Mouse (Mus musculus) large intestine, adult 2 months (tissue): Measurements from ENCODE around the gene Pdcd1lg2. TPM values are rescaled to one million over a fixed set of nuclear protein-coding genes. Genes with fewer than 3 reads are reported as not detected.
"Not testable (repeated sequence)": the region's sequence is repeated elsewhere in the genome, so short reads cannot be mapped to it uniquely, and the experiment has no call there.

Experiments
- DNase-seq: peaks from one replicate; pipeline ENCODE4 v3.0.0-alpha.2; 2012; ENCODE audit warnings: low read depth, low spot score
- WGBS: fragments of 180-500 bp; shearing (Covaris S2); methylation state at CpG from one replicate; pipeline ENCODE4 v1.1.7; 2018; 5-methylcytosine and 5-hydroxymethylcytosine counted together
- polyA plus RNA-seq: library from polyadenylated mRNA; depleted of rRNA; stranded (reverse); fragments of >200 nt; gene quantifications from 2 replicates; pipeline ENCODE4 v1.2.3, GENCODE M21; 2012

The Pdcd1lg2 gene
- polyA plus RNA-seq, 1 experiment = 0.45 TPM

DNA sequence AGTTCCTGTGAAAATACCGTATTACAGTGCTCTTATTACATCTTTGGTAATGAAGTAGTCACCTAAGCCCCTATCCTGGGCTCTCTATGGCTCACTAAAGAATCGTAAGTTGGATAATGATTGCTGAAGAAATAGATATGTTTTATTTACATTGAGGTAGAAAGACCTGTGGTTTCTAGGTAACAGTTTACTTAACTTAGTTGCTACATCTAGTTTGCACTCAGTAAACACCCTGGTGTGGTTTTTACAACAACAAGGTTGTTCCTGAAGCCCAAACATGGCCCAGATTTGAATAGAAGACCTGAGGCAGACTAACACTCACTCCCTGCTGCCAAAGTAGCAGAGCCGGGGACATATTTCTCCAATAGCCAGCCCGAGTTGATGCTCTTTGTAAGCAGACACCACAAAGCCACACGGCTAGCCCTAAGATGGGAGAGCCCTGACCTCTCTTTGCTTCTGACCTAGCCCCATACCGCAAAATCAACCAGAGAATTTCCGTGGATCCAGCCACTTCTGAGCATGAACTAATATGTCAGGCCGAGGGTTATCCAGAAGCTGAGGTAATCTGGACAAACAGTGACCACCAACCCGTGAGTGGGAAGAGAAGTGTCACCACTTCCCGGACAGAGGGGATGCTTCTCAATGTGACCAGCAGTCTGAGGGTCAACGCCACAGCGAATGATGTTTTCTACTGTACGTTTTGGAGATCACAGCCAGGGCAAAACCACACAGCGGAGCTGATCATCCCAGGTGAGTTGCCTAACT, 30.7 kb upstream of the Pdcd1lg2 start:
- 78% methylated on average over 14 of the region's 14 CpGs for WGBS
- DNase-seq = no peak

DNA sequence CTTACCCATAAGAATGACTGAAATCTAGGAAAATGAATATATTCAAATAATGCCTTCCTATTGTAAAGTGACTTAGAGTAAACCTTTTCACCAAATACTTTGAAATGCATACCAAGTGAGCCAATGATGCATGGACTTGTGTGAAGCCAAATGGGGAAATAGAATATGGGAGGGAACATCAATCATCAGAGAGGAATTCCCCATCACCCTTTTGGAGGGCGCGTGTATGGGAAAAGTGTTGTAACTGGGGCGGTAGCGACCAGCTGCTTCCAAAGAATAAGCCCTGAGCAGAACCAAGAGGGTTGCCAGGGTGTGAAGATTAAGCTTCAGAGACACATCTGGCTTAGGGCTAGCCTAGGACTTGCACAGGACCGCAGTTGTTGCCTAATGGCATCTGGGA, 27.4 kb upstream of the Pdcd1lg2 start:
- WGBS = 93% methylated on average over 5 of the region's 5 CpGs
- no peak for DNase-seq

DNA sequence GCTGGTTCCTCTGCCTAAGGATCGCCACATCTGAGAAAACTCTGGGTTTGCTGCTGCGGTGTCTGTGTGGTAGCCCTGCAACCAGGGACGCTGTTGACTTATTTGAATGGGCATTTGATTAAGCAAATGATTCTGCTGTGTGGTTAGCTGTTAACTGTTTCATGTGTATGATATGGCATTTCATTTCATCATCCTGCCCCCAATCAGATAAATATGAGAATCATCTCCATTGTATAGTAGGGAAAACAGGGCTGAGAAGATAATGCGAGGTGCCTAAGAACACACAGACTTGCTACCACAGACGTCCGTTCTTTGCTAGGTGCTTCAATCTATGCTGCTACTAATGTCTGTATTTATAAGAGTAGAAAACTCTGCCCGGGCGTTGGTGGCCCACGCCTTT, 26.3 kb upstream of the Pdcd1lg2 start:
- DNase-seq = no peak
- WGBS = 88% methylated on average over 9 of the region's 9 CpGs

DNA sequence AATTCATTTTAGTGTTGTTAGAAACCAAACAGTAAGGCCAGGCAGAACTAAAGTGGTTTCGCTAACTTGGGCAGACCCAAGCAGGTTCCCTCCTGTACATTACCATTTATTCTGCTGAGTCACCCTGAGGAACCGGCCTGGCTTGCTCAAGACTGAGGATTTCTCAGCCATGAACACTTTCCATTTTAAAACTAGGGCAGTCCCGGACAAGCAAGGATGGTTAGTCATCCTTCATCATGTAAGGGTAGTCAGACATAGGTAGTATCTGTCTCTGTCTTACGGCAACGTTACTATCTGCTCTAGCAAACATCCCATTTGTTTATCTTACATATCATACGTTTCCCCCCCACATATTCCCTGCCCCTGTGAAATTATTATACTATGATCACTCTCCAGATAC, 25.7 kb upstream of the Pdcd1lg2 start:
- 71% methylated on average over 6 of the region's 6 CpGs for WGBS

DNA sequence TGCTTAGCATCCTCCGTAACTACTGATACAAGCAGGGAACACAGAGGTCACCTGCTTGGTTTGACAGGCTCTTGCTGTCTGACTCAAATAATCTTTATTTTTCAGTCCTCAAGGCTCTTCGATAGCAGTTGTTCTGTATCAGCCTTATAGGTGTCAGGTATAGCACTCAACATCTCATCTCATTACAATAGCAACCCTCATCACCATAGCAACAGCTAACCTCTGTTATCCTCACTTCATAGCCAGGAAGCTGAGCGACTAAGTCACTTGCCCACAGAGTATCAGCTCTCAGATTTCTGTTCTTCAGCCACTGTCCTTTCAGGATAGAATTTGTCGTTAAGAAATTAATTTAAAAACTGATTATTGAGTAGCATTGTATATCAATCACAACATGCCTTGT, 24.9 kb upstream of the Pdcd1lg2 start:
- DNase-seq = no peak
- 90% methylated on average over 4 of the region's 4 CpGs for WGBS

More for the DNA sequence above, 25.7 kb upstream of the Pdcd1lg2 start:
- DNase-seq = no peak

DNA sequence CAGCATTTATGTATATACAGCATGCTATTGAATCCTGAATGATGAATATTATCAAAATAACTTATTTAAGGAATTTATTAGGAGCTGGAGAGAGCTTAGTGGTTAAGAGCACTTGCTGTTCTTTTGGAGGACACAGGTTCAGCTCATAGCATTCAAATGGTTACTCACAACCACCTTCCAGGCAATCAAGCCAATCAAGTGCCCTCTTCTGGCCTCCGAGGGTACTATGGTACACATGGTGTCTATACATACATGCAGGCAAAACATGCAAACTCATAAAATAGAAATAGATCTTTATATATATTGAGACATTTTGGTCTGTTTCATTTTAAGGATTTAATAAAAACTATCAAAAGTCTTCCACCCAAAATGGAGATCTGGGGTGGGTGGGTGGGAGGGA, 21.9 kb upstream of the Pdcd1lg2 start:
- DNase-seq = no peak
- 92% methylated on average over 1 of the region's 1 CpGs for WGBS

DNA sequence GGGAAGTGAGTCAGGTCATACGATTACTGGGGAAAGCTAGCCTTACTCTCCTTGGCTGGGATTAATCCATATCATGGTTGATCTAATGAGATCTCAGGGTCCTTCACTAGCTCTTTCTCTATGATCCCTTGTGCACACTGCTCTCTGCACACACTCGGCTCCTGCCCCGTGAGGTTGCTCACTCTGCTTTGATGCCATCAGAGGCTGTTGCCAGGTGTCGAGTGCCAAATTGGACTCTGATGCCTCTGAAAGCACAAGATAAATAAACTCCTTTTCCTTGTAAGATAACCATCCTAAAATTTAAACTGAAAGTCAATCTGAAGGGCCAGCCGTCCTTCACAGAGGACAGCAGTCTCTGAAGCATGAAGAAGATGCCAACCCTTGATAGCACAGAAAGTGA, 20.2 kb upstream of the Pdcd1lg2 start:
- 51% methylated on average over 5 of the region's 5 CpGs for WGBS
- no peak for DNase-seq

DNA sequence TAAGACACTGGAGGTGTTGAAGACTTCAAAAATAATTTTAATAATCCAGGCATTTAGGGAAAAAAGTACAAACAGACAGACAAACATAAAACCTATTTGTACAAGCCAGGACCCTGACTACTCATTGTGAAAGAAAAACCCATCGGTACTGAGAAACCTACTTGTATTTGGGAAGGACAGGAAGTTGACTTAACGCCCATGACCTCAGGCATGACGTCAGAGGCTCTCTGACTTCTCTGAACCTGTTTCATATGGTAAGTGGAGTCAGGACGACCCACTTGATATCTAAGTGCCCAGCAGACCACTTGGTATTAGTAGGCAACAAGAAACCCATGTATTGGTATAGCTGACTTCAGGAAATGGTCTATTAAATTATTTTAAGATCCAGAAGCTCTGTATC, 19.4 kb upstream of the Pdcd1lg2 start:
- no peak for DNase-seq
- 71% methylated on average over 4 of the region's 4 CpGs for WGBS

DNA sequence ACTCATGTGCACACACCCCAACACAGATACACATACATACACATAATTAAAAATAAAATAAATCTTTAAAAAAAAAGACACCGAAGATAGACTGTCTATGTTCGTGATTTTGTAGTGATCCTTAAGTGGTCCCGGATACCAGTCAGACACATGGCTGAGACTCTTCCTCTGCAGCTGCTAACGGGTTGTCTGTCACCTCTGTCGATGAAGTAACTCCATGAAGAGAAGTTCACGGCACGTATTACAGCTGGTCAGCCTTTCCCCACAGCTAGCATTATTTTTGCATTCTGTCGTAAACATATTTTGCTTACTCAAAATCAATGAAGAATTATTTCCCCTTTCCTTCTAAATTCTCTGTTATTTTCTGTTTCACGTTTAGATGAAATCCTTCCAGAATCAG, 17.4 kb upstream of the Pdcd1lg2 start:
- 84% methylated on average over 9 of the region's 9 CpGs for WGBS
- DNase-seq = no peak

DNA sequence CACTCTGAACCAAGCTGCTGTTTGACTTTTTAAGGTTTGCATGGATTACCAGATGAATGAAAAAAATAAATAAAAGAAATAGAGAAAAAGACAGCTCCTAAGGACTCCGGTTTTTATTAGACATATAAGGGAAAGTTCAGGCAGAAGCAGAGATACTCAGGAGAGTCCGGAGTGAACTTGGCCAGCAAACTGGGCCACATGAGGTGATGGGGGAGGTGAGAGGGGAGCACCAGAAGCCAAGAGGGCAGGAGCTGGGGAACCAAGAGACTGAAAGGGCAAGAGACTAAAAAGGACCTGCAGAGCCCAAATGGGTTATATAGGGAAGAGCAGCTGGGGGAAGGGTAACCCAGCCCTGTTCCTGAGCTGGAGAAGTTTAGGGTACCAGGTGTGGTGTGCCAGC, 16.0 kb upstream of the Pdcd1lg2 start:
- DNase-seq = no peak
- WGBS = 91% methylated on average over 2 of the region's 2 CpGs

DNA sequence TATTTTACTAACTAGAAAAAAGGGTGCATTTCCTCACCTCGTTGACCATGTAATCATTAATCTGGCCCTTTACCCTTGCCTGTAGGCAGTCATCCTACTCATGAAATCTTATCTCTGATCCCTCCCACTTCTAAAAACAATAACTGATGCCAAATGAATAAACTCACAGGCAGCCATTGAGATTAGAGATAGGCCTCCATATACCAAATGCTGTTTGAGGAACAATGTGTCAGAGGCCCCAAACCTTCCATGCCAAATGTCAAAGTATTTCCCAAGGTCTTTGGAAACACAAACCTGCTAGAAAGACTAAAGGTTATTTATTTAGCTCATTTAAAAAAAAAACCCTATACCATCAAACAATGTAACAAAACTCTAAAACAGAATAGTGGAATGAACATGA, 14.4 kb upstream of the Pdcd1lg2 start:
- 18% methylated on average over 1 of the region's 1 CpGs for whole genome bisulfite sequencing
- DNase-seq = no peak

DNA sequence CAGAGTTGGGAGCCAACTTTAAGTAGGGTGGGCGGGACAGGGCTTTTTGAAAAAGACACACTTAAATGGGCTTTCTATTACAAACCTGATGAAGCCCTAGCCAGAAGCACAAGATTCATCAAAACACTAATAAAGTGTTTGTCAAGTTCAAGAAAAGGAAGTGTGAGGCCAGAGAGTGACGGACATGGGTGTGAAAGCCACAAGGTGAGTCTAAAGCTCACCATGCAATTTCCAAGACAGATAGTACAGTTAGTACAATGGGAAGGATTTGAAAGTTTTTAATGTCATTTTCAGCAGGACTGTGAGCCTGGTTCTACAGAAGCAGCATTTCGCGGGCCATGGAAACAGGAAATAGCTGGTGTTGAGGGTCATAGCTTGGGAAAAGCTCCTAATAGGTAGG, 10.9 kb upstream of the Pdcd1lg2 start:
- WGBS = 91% methylated on average over 4 of the region's 4 CpGs
- no peak for DNase-seq

DNA sequence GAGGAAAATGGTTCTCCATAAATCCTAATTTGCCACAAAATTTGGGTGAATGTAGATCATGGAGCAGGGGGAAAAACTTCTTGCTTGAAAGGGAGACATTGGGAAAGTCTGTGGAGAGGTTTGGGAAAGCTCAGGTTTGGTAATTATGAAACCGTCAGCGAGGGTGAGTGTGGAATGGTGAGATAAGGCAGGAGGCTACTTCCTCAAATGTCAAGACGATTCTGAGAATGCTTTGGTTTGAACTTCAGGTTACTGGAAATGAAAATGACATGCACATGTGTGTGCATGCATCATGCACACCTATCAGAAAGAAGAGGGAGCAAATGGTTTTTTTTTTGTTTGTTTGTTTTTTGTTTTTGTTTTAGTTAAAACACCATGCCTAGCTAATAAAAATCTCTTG, 10.3 kb upstream of the Pdcd1lg2 start:
- no peak for DNase-seq
- WGBS = 73% methylated on average over 3 of the region's 3 CpGs

DNA sequence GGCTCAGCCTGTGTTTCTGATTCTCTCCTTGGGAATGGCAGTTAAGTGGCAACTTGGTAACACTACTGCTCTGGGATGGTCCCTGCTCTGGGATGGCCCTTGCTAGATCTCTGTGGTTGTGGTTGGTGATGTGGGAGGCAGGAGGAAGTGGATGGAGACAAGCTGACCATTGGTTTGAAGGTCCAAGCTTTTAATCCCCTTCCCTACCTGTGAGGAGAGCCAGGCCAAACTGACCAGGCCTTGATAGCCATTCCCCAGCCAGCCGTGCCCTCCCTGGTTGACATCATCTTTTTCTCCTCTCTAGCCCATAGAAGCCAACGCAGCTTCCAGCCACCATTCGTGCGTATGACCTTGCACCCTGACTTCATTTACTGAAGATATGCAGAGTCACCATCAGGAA, 8.1 kb upstream of the Pdcd1lg2 start:
- DNase-seq = no peak
- WGBS = 95% methylated on average over 4 of the region's 4 CpGs

DNA sequence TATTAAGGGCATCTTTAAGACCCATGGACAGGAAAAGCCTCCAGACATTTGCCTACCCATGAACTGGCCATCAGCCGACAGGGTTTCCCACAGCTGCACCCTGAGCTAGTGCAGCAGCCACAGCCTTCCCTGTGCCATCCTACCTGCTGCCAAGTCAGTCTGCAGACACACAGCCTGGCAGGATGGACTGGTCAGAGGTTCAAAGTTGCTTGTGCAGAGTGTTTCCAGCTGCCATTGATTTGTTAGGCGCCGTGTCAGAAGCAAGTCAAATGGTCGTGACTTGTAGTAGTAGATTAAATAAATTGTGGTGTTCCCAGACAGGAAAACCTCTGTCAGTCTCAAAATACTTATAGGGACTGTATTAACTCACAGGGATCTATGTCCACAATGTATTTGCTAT, 7.5 kb upstream of the Pdcd1lg2 start:
- 93% methylated on average over 4 of the region's 4 CpGs for WGBS
- no peak for DNase-seq

DNA sequence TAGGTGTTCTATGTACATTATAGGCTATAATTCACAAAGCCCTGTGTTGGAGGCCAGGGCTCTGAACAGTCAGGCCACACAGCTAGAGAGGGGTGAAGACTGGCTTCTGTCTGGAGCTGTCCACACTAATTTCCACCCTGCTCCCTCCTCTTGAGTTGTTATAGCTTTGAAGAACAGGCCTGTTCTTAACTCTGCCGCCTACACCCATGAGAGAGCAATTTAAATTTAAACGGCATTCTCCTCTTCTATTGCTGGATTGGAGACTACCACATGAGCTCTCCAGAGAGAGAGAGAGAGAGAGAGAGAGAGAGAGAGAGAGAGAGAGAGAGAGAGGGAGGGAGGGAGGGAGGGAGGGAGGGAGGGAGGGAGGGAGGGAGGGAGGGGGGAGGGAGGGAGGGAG, 5.3 kb upstream of the Pdcd1lg2 start:
- no peak for DNase-seq
- WGBS = 58% methylated on average over 2 of the region's 2 CpGs

DNA sequence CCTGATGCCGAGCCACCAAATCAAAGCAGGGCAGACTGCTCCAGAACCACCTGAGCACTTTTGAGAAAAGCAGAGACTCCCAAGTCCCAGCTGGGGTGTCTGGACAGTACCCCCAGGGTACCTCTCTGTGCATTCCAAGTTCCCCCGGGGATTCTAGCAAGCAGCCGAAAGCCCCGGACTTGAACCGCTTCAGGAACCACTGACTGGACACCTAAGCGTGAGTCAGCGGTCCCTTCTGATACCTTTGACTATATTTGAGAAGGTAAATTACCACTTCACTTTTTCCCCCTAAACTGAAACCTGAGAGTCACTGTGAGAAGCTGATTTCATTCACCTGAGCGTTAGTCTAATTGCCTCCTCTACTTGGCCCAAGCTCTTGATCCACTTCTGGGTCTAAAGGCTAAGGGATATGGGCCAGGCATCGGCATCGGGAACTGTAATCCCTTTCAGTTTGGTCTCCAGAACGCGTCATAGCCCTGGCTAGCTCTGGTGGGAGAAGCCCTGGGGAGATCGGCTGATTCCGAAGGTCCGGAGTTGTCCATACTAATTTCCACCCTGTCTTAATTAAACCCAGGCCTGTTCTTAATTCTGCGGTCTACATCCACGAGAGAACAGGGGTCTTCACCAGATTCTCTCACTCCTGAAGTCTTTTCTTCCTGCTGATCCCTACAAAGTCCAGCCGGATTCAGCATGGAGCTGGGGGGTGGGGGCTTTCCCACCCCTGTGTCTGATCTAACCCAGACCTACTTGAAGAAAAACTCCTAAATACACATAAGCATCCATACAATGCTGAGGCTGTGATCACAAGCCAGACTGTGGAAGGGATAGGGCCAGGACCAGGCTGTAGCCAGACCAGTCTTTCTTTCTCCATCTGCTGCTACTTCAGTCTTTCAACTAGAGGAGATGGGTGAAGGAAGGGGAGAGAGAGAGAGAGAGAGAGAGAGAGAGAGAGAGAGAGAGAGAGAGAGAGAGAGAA, 4.4 kb upstream of the Pdcd1lg2 start:
- 90% methylated on average over 18 of the region's 18 CpGs for WGBS
- DNase-seq = no peak

DNA sequence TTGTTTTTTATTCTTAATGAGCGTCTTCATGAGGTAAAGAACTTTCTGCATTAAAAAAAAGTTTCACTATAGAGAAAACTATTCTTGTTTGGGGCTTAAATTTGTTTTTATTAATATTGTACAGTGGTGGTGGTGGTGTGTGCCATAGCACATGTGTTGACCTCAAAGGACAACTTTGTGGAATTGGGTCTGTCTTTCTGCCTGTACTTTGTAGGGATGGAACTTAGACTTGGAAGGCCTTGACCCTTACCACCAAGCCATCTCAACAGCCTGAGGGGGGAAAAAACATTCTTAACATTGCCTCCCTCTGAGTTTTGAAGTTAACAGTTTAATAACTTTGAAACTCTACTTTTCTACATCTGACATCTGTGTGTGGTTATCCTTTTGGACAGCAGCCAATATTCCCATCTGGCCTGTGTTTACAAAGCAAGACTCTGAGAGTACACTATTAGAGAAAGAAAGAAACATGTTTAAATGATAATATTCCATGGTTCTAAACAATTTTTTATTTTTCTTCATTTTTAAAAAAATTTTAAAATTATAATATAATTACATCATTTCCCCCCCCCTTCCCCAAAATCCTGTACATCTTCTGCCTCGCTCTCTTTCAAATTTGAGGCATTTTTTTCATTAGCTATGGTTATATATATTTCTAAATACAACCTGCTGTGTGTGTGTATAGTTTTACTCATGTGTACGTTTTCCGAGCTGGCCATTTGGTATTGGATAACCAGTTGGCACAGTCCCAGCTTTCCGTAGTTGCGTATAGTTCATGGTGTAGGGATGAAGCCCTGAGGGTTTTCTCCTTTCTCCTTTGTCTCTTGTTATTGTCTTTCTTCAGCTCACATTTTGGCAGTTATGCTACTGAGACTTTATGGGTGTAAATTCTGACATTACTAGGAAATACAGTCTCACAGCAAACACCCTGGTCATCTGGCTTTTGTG, 2.0 kb downstream of the Pdcd1lg2 start:
- WGBS = 64% methylated on average over 6 of the region's 6 CpGs
- no peak for DNase-seq

DNA sequence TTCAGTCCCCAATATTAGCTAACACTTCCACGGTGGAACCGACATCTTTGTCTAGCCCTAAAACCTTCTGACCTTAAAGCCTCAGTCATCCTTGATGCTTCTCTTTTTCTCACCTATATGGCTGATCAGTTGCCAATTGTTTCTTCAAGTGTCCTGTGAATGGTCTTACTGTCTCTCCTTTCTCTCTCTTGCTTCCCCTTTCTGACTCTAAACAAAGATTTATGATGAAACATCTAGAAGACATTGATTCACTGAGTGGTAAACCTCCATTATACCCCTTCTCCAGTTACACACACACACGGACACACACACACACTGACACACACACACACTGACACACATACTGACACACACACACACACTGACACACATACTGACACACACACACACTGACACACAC, 3.8 kb downstream of the Pdcd1lg2 start:
- no peak for DNase-seq
- 89% methylated on average over 3 of the region's 3 CpGs for WGBS

DNA sequence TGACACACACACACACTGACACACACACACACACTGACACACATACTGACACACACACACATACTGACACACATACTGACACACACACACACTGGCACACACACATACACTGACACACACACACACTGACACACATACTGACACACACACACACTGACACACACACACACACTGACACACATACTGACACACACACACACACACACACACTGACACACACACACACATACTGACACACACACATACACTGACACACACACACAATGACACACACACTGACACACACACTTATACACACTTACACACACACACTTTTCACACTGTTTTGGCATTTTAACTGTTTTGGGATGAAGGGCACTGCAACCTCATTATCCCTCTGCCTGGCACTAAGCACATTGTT, 4.2 kb downstream of the Pdcd1lg2 start:
- DNase-seq = not testable (repeated sequence)
